In the genomic region with DNA sequence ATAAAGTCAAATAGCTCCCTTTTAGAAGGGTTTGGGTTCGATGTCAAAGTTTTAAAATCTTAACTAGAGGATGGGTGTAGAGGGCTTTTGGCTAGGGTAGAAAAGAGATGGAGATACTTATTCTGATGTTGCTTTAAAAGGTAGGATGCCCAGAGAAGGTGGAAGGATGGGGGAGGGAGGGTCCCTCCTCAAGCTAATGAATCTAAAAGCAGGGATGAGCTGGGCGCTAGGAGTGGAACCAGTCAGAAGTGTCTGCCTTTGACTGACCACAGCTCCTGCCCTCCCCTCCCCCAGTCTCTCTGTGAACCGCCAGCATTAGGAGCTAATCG, we compare ENCODE assay signal across 9 mouse cellular contexts.
DNase-seq lines count a peak whose midpoint lies in the region; ATAC-seq and TF ChIP-seq lines count a peak whose summit lies in the region.
"Had no signal": no experiment of that assay in that cellular context is flagged by ENCODE, and none has a peak within 500 bp of the region (broad histone marks: within the 10 kb centered on the region; RNA-seq: fewer than 3 reads in every experiment).

No protein-coding gene starts in this region.

- H3K4me2 ChIP-seq in kidney, embryonic 15.5 days = peak overlapping the region; percentile 62
- H3K4me2 ChIP-seq in embryonic facial prominence, embryonic 12.5 days (replicated peaks) = peak overlapping the region; percentile 40
- peak overlapping the region; percentile 38 for H3K4me2 ChIP-seq in hindbrain, postnatal 0 days (ENCODE audit: low read depth, low read length)
- peak overlapping the region; percentile 30 for H3K4me2 ChIP-seq in midbrain, embryonic 15.5 days

- H3K27me3 ChIP-seq in kidney, embryonic 15.5 days = peaks cover 49% of the 10 kb centered on the region
- peaks cover 40% of the 10 kb centered on the region for H3K27me3 ChIP-seq in embryonic facial prominence, embryonic 12.5 days
- no peaks in the 10 kb centered on the region for H3K27me3 ChIP-seq in hindbrain, postnatal 0 days (ENCODE audit: insufficient read depth, low read length)
- no peaks in the 10 kb centered on the region for H3K27me3 ChIP-seq in midbrain, embryonic 15.5 days (replicated peaks)

- H3K36me3 ChIP-seq in kidney, embryonic 15.5 days = no peaks in the 10 kb centered on the region
- H3K36me3 ChIP-seq in embryonic facial prominence, embryonic 12.5 days = no peaks in the 10 kb centered on the region
- no peaks in the 10 kb centered on the region for H3K36me3 ChIP-seq in hindbrain, postnatal 0 days (ENCODE audit: insufficient read depth, low read length)
- no peaks in the 10 kb centered on the region for H3K36me3 ChIP-seq in midbrain, embryonic 15.5 days (replicated peaks)

- H3K4me3 ChIP-seq in kidney, embryonic 15.5 days (replicated peaks) = peak overlapping the region; percentile 28
- H3K4me3 ChIP-seq in embryonic facial prominence, embryonic 12.5 days = no peak overlapping the region
- H3K4me3 ChIP-seq in hindbrain, postnatal 0 days (ENCODE audit: low read length) = peak overlapping the region; percentile 6; the same call in 1 of the 2 replicates
- no peak overlapping the region for H3K4me3 ChIP-seq in midbrain, embryonic 15.5 days

- H3K9me3 ChIP-seq in kidney, embryonic 15.5 days (replicated peaks) = no peaks in the 10 kb centered on the region
- H3K9me3 ChIP-seq in embryonic facial prominence, embryonic 12.5 days = no peaks in the 10 kb centered on the region
- no peaks in the 10 kb centered on the region for H3K9me3 ChIP-seq in hindbrain, postnatal 0 days (ENCODE audit: low read length)
- no peaks in the 10 kb centered on the region for H3K9me3 ChIP-seq in midbrain, embryonic 15.5 days

- ATAC-seq in kidney, embryonic 15.5 days (replicated peaks; ENCODE audit: low FRiP score) = no peak
- no peak for ATAC-seq in embryonic facial prominence, embryonic 12.5 days (ENCODE audit: insufficient number of reproducible peaks, insufficient read depth, low FRiP score, low TSS enrichment)
- no peak for ATAC-seq in hindbrain, postnatal 0 days
- no peak for ATAC-seq in midbrain, embryonic 15.5 days (replicated peaks)
- no peak for ATAC-seq in granulocyte monocyte progenitor cell, adult 5-6 weeks (replicated peaks; ENCODE audit: poor library complexity, severe bottlenecking)

- 20% methylated on average over 4 of the region's 4 CpGs for WGBS in kidney, embryonic 15.5 days
- WGBS in embryonic facial prominence, embryonic 12.5 days = 17% methylated on average over 4 of the region's 4 CpGs
- 19% methylated on average over 4 of the region's 4 CpGs for WGBS in hindbrain, postnatal 0 days
- WGBS in midbrain, embryonic 15.5 days = 12% methylated on average over 4 of the region's 4 CpGs

- no peak overlapping the region for H3K27ac ChIP-seq in kidney, embryonic 15.5 days
- H3K27ac ChIP-seq in embryonic facial prominence, embryonic 12.5 days = no peak overlapping the region
- H3K27ac ChIP-seq in hindbrain, postnatal 0 days = no peak overlapping the region
- no peak overlapping the region for H3K27ac ChIP-seq in midbrain, embryonic 15.5 days

- DNase-seq in kidney, postnatal 10 days = no peak
- DNase-seq in hindbrain, postnatal 0 days (ENCODE audit: low spot score) = no peak
- no peak for DNase-seq in left cerebral cortex, adult 18-20 months (ENCODE audit: low spot score in 2 of 2)
- no peak for DNase-seq in layer of hippocampus, adult 18-20 months (ENCODE audit: low spot score in 2 of 2)
- DNase-seq: cerebellum, postnatal 36 days had no signal

- H3K9ac ChIP-seq in kidney, embryonic 15.5 days = no peak overlapping the region
- no peak overlapping the region for H3K9ac ChIP-seq in embryonic facial prominence, embryonic 12.5 days
- no peak overlapping the region for H3K9ac ChIP-seq in hindbrain, postnatal 0 days (replicated peaks; ENCODE audit: low read length)
- H3K9ac ChIP-seq in midbrain, embryonic 15.5 days = no peak overlapping the region

- peaks cover 45% of the 10 kb centered on the region for H3K4me1 ChIP-seq in kidney, embryonic 15.5 days
- peaks cover 55% of the 10 kb centered on the region for H3K4me1 ChIP-seq in embryonic facial prominence, embryonic 12.5 days
- H3K4me1 ChIP-seq in hindbrain, postnatal 0 days (ENCODE audit: insufficient read depth, low read length) = peaks cover 38% of the 10 kb centered on the region
- H3K4me1 ChIP-seq in midbrain, embryonic 15.5 days = peaks cover 66% of the 10 kb centered on the region

- no peak for TF ChIP-seq CTCF in hindbrain, postnatal 0 days (IDR thresholded peaks at IDR 0.05; ENCODE audit: low read depth)

Comparison
In these comparisons a context has a peak if more than half of its experiments do, and no peak if none do; other contexts are left out.
1. H3K4me3 ChIP-seq: peak in kidney, embryonic 15.5 days (single experiment) and hindbrain, postnatal 0 days (single experiment); none in embryonic facial prominence, embryonic 12.5 days (single experiment) and midbrain, embryonic 15.5 days (single experiment).
2. Peak in every context shown above with its lines, with median percentiles within 50 percentile points of each other: H3K4me2 ChIP-seq.